Comparison of ENCODE assay signal across 23 mouse cellular contexts in the genomic region with DNA sequence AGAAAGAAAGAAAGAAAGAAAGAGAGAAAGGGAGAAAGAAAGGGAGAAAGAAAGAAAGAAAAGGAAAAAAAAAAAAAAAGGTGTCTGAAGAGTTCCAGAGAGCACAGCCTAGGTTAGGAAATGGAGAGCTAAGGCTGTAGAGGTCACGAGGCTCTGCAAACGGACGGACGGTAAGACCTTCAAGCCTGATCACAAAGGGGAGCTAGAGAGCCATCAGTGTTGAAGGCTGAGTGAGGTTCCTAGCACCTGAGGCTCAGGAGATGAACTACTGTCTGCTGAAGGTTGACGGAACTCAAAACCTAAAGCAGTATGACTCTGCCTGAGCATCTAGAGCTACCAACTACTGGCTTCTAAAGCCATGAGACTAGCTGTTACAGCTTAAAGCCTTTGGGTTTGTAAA. TPM values are rescaled to one million over a fixed set of nuclear protein-coding genes. Genes with fewer than 3 reads are reported as not detected.
A peak's percentile ranks its signal among the peaks of the same experiment; 100 is the strongest.
DNase-seq lines count a peak whose midpoint lies in the region; ATAC-seq and TF ChIP-seq lines count a peak whose summit lies in the region.
"Had no signal": no experiment of that assay in that cellular context is flagged by ENCODE, and none has a peak within 500 bp of the region (broad histone marks: within the 10 kb centered on the region; RNA-seq: fewer than 3 reads in every experiment).

No protein-coding gene starts in this region.

- POLR2A ChIA-PET in Patski (lab: Charles Lee): no interaction called here

- no peak overlapping the region for H3K4me3 ChIP-seq in lung, adult 2 months (replicated peaks; ENCODE audit: extremely low read depth, low read depth, low read length)
- H3K4me3 ChIP-seq: embryonic facial prominence, embryonic 15.5 days; erythroblast, embryonic 14.5 days; forebrain, embryonic 10.5 days; forebrain, embryonic 15.5 days; heart, embryonic 13.5 days; hindbrain, embryonic 15.5 days had no signal

- 79% methylated on average over 5 of the region's 5 CpGs for WGBS in lung, adult 2 months

- no peaks in the 10 kb centered on the region for H3K4me1 ChIP-seq in lung, adult 2 months (ENCODE audit: control insufficient read depth, insufficient read depth, low read length)
- H3K4me1 ChIP-seq: forebrain, embryonic 10.5 days; forebrain, embryonic 15.5 days; heart, embryonic 13.5 days; hindbrain, embryonic 15.5 days had no signal

- TF ChIP-seq POLR2A in lung, adult 2 months (IDR thresholded peaks at IDR 0.05; ENCODE audit: borderline replicate concordance, extremely low read depth, low read depth, low read length): no peak

- CTCF ChIA-PET in Patski (lab: Charles Lee): interaction anchor here (0.6 kb wide), 1 partner anchor 64 kb away, joined by 3 read pairs; a partner anchor contains a TSS

- peak; percentile 43 for DNase-seq in heart, adult 11 months
- DNase-seq in heart, adult 18-20 months: no peak
- DNase-seq in lung, adult 2 months: no peak
- DNase-seq in lung, postnatal 25 days (ENCODE audit: low spot score): no peak
- no peak for DNase-seq in Patski (ENCODE audit: low read depth, low spot score)
- no peak for DNase-seq in left cerebral cortex, adult 11 months (ENCODE audit: low spot score)
- DNase-seq: adrenal gland, adult 2 months; adrenal gland, postnatal 25 days; cerebellum, adult 18-20 months; cerebellum, postnatal 14 days; embryo, embryonic 11 days; gastrocnemius, postnatal 10 days; heart, postnatal 36 days had no signal

- no peaks in the 10 kb centered on the region for H3K27me3 ChIP-seq in Patski
- H3K27me3 ChIP-seq: embryonic facial prominence, embryonic 15.5 days; forebrain, embryonic 15.5 days; heart, embryonic 13.5 days; hindbrain, embryonic 15.5 days had no signal

- TF ChIP-seq CTCF in lung, adult 2 months (IDR thresholded peaks at IDR 0.05; ENCODE audit: insufficient read depth, low read length): 0 out of 2 replicates have a peak, but pooled peaks have one; percentile 4
- TF ChIP-seq CTCF in Patski (IDR thresholded peaks at IDR 0.05): peak; percentile 15

- no peak for ATAC-seq in Patski

- in situ Hi-C loops in Patski (cut with MboI; ENCODE audit: low pct_unique_long_range_greater_than_20kb): no loop called here

RNA-seq across cellular contexts. Expression of a gene that starts 23.9 kb away (rescaled TPM):
- not detected for total RNA-seq in heart, adult 18-20 months (2021)
- not detected in 2 replicates for polyA plus RNA-seq in lung, adult 2 months (2012; rRNA removed)
- not detected for polyA plus RNA-seq in Patski (2021)
- total RNA-seq: adrenal gland, adult 2 months; adrenal gland, postnatal 25 days; common myeloid progenitor, adult 5-6 weeks; gastrocnemius, postnatal 10 days; heart, postnatal 36 days had no signal
- polyA plus RNA-seq: adrenal gland, adult 2 months; embryonic facial prominence, embryonic 11.5 days; embryonic facial prominence, embryonic 15.5 days; erythroblast, embryonic 14.5 days; forebrain, embryonic 10.5 days; forebrain, embryonic 15.5 days; heart, embryonic 13.5 days; heart, postnatal 0 days; hindbrain, embryonic 11.5 days; hindbrain, embryonic 15.5 days had no signal

RNA-seq across cellular contexts. Expression of a gene that starts 48.8 kb away (rescaled TPM):
- total RNA-seq in heart, adult 18-20 months (2021): 1 to 10 TPM; 7.7 to 10.0 TPM
- polyA plus RNA-seq in lung, adult 2 months (2012; rRNA removed): 6.8 and 8.3 TPM in 2 replicates
- polyA plus RNA-seq in Patski (2021): 19.0 TPM

RNA-seq across cellular contexts. Expression of a gene that starts 48.8 kb away (rescaled TPM):
- total RNA-seq in heart, adult 18-20 months (2021): 10 to 100 TPM; 20.4 to 22.5 TPM
- polyA plus RNA-seq in lung, adult 2 months (2012; rRNA removed): 0.87 and 1.5 TPM in 2 replicates
- polyA plus RNA-seq in Patski (2021): 41.2 TPM

Comparison
In these comparisons a context has a peak if more than half of its experiments do, and no peak if none do; other contexts are left out.
1. RNA of a gene that starts 48.8 kb away (polyA plus RNA-seq): 41.2 TPM in Patski (single experiment); 0.87 to 1.5 TPM in lung, adult 2 months; every median in the first group is over 10 times any median in the second.